Mouse (Mus musculus): ENCODE results near the gene Frmpd1. TPM values are rescaled to one million over a fixed set of nuclear protein-coding genes. Genes with fewer than 3 reads are reported as not detected.

Frmpd1 gene
- polyA plus RNA-seq, 1 experiment = 0.67 TPM

- Histone ChIP-seq H3K36me3 (ENCODE audit: control insufficient read depth, insufficient read depth, low read length) (no peaks in the 10 kb centered on the region), H3K4me1 (replicated peaks; ENCODE audit: control insufficient read depth, insufficient read depth, low read length) (no peaks in the 10 kb centered on the region), H3K27ac (ENCODE audit: control insufficient read depth, insufficient read depth, low read length) (no peak overlapping the region), H3K27me3 (ENCODE audit: control insufficient read depth, insufficient read depth, low read length) (no peaks in the 10 kb centered on the region), H3K4me3 (ENCODE audit: control insufficient read depth, insufficient read depth, low read length) (no peak overlapping the region)
- no peak for DNase-seq
- 92% methylated on average over 4 of the region's 4 CpGs for WGBS
- TF ChIP-seq POLR2A (IDR thresholded peaks at IDR 0.05; ENCODE audit: control insufficient read depth, extremely low read depth, insufficient read depth, low read length, poor library complexity) (no peak), CTCF (IDR thresholded peaks at IDR 0.05; ENCODE audit: borderline replicate concordance, control insufficient read depth, extremely low read depth, insufficient read depth, low read length, poor library complexity) (no peak)
These were observed 76.9 kb downstream of the Frmpd1 start for GRCm38 (mm10) chr4:45261551-45261950.

- TF ChIP-seq CTCF (IDR thresholded peaks at IDR 0.05; ENCODE audit: borderline replicate concordance, control insufficient read depth, extremely low read depth, insufficient read depth, low read length, poor library complexity) (no peak), POLR2A (IDR thresholded peaks at IDR 0.05; ENCODE audit: control insufficient read depth, extremely low read depth, insufficient read depth, low read length, poor library complexity) (no peak)
- H3K36me3 ChIP-seq (ENCODE audit: control insufficient read depth, insufficient read depth, low read length) = no peaks in the 10 kb centered on the region
- no peaks in the 10 kb centered on the region for H3K27me3 ChIP-seq (ENCODE audit: control insufficient read depth, insufficient read depth, low read length)
- no peaks in the 10 kb centered on the region for H3K4me1 ChIP-seq (replicated peaks; ENCODE audit: control insufficient read depth, insufficient read depth, low read length)
- 45% methylated on average over 3 of the region's 3 CpGs for WGBS
- no peak overlapping the region for H3K4me3 ChIP-seq (ENCODE audit: control insufficient read depth, insufficient read depth, low read length)
- no peak for DNase-seq
- no peak overlapping the region for H3K27ac ChIP-seq (ENCODE audit: control insufficient read depth, insufficient read depth, low read length)
These were observed 83.2 kb downstream of the Frmpd1 start for GRCm38 (mm10) chr4:45267883-45268282.

- 96% methylated on average over 10 of the region's 10 CpGs for WGBS
- Histone ChIP-seq H3K27me3 (ENCODE audit: control insufficient read depth, insufficient read depth, low read length) (no peaks in the 10 kb centered on the region), H3K4me1 (replicated peaks; ENCODE audit: control insufficient read depth, insufficient read depth, low read length) (no peaks in the 10 kb centered on the region), H3K4me3 (ENCODE audit: control insufficient read depth, insufficient read depth, low read length) (no peak overlapping the region), H3K27ac (ENCODE audit: control insufficient read depth, insufficient read depth, low read length) (no peak overlapping the region), H3K36me3 (ENCODE audit: control insufficient read depth, insufficient read depth, low read length) (no peaks in the 10 kb centered on the region)
- TF ChIP-seq CTCF (IDR thresholded peaks at IDR 0.05; ENCODE audit: borderline replicate concordance, control insufficient read depth, extremely low read depth, insufficient read depth, low read length, poor library complexity) (no peak), POLR2A (IDR thresholded peaks at IDR 0.05; ENCODE audit: control insufficient read depth, extremely low read depth, insufficient read depth, low read length, poor library complexity) (no peak)
- DNase-seq = no peak
These were observed 86.4 kb downstream of the Frmpd1 start for GRCm38 (mm10) chr4:45271041-45271452.

DNA sequence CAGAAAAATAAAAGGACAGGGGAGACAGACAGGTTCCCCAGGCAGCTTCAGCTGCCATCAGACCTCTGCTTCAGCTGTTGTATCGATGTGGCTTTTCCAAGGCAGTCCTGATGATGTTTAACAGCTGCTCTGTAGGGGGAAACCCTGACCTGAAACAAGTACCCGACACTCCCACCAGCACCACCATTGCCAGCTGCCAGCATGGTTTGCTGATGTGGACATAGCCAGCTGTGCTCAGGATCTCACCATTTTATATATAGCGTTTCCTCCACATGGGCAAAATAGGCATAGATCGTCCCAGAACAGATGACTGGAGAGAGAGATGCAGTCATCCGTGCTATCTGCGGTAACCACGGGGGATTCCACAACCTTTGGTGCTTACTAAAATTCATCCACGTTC lies 91.1 kb downstream of the Frmpd1 start:
- no peak overlapping the region for H3K4me3 ChIP-seq (ENCODE audit: control insufficient read depth, insufficient read depth, low read length)
- TF ChIP-seq POLR2A (IDR thresholded peaks at IDR 0.05; ENCODE audit: control insufficient read depth, extremely low read depth, insufficient read depth, low read length, poor library complexity) (no peak), CTCF (IDR thresholded peaks at IDR 0.05; ENCODE audit: borderline replicate concordance, control insufficient read depth, extremely low read depth, insufficient read depth, low read length, poor library complexity) (no peak)
- no peaks in the 10 kb centered on the region for H3K27me3 ChIP-seq (ENCODE audit: control insufficient read depth, insufficient read depth, low read length)
- no peaks in the 10 kb centered on the region for H3K4me1 ChIP-seq (replicated peaks; ENCODE audit: control insufficient read depth, insufficient read depth, low read length)
- no peaks in the 10 kb centered on the region for H3K36me3 ChIP-seq (ENCODE audit: control insufficient read depth, insufficient read depth, low read length)
- no peak overlapping the region for H3K27ac ChIP-seq (ENCODE audit: control insufficient read depth, insufficient read depth, low read length)
- DNase-seq = no peak
- 84% methylated on average over 8 of the region's 8 CpGs for WGBS

GRCm38 (mm10) chr4:45279292-45279691 lies 94.6 kb downstream of the Frmpd1 start:
- TF ChIP-seq POLR2A (IDR thresholded peaks at IDR 0.05; ENCODE audit: control insufficient read depth, extremely low read depth, insufficient read depth, low read length, poor library complexity) (no peak), CTCF (IDR thresholded peaks at IDR 0.05; ENCODE audit: borderline replicate concordance, control insufficient read depth, extremely low read depth, insufficient read depth, low read length, poor library complexity) (no peak)
- no peaks in the 10 kb centered on the region for H3K36me3 ChIP-seq (ENCODE audit: control insufficient read depth, insufficient read depth, low read length)
- H3K4me3 ChIP-seq (ENCODE audit: control insufficient read depth, insufficient read depth, low read length) = no peak overlapping the region
- H3K4me1 ChIP-seq (replicated peaks; ENCODE audit: control insufficient read depth, insufficient read depth, low read length) = no peaks in the 10 kb centered on the region
- H3K27ac ChIP-seq (ENCODE audit: control insufficient read depth, insufficient read depth, low read length) = no peak overlapping the region
- no peak for DNase-seq
- no peaks in the 10 kb centered on the region for H3K27me3 ChIP-seq (ENCODE audit: control insufficient read depth, insufficient read depth, low read length)
- WGBS = 68% methylated on average over 8 of the region's 8 CpGs

DNA sequence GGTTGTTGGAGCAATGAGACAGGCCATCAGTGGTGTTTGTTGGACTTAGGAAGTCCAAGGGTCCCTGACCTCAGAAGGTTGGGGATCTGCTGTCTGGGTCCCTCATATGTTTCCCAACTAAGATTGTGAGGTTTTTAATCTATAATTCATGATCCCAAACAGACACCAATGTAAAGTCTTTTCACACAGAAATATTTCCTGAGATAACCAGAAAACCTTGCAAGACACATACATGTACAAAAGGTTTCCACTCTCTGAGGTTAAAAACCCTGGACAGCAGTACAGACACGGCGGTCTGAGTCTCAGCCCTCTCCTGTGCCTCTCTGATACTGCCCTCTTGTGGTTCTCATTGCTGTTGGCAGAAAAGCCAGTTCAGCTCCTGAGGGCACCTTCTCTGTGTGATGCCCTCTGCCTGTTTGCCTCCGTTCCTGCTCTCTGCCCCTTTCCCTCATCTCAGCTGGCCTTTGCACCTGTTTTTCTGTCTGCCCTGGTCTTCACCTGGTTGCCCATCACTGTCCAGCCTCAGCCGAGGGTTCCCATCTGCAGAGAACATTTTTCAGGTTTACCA lies 95.4 kb downstream of the Frmpd1 start:
- Histone ChIP-seq H3K27me3 (ENCODE audit: control insufficient read depth, insufficient read depth, low read length) (no peaks in the 10 kb centered on the region), H3K4me1 (replicated peaks; ENCODE audit: control insufficient read depth, insufficient read depth, low read length) (no peaks in the 10 kb centered on the region), H3K4me3 (ENCODE audit: control insufficient read depth, insufficient read depth, low read length) (no peak overlapping the region), H3K36me3 (ENCODE audit: control insufficient read depth, insufficient read depth, low read length) (no peaks in the 10 kb centered on the region), H3K27ac (ENCODE audit: control insufficient read depth, insufficient read depth, low read length) (no peak overlapping the region)
- no peak for TF ChIP-seq POLR2A (IDR thresholded peaks at IDR 0.05; ENCODE audit: control insufficient read depth, extremely low read depth, insufficient read depth, low read length, poor library complexity)
- TF ChIP-seq CTCF (IDR thresholded peaks at IDR 0.05; ENCODE audit: borderline replicate concordance, control insufficient read depth, extremely low read depth, insufficient read depth, low read length, poor library complexity) = peak; percentile 60; the same call in 1 of the 2 replicates
- DNase-seq = peak; percentile 56
- 15% methylated on average over 4 of the region's 4 CpGs for WGBS

GRCm38 (mm10) chr4:45286318-45286717 lies 101.6 kb downstream of the Frmpd1 start:
- H3K4me3 ChIP-seq (ENCODE audit: control insufficient read depth, insufficient read depth, low read length) = no peak overlapping the region
- H3K36me3 ChIP-seq (ENCODE audit: control insufficient read depth, insufficient read depth, low read length) = no peaks in the 10 kb centered on the region
- H3K4me1 ChIP-seq (replicated peaks; ENCODE audit: control insufficient read depth, insufficient read depth, low read length) = no peaks in the 10 kb centered on the region
- H3K27ac ChIP-seq (ENCODE audit: control insufficient read depth, insufficient read depth, low read length) = no peak overlapping the region
- H3K27me3 ChIP-seq (ENCODE audit: control insufficient read depth, insufficient read depth, low read length) = no peaks in the 10 kb centered on the region
- 44% methylated on average over 3 of the region's 3 CpGs for WGBS
- DNase-seq = no peak
- TF ChIP-seq CTCF (IDR thresholded peaks at IDR 0.05; ENCODE audit: borderline replicate concordance, control insufficient read depth, extremely low read depth, insufficient read depth, low read length, poor library complexity) (no peak), POLR2A (IDR thresholded peaks at IDR 0.05; ENCODE audit: control insufficient read depth, extremely low read depth, insufficient read depth, low read length, poor library complexity) (no peak)

Data from thymus, adult 2 months (tissue).